Mouse (Mus musculus) brain, adult 2 months (tissue): Measurements from ENCODE around the gene Ppp1r3c.

Source experiments
- DNase-seq: peaks from one replicate; pipeline ENCODE4 v3.0.0; 2011; ENCODE audit warnings: low read depth, low spot score

The Ppp1r3c gene

DNA sequence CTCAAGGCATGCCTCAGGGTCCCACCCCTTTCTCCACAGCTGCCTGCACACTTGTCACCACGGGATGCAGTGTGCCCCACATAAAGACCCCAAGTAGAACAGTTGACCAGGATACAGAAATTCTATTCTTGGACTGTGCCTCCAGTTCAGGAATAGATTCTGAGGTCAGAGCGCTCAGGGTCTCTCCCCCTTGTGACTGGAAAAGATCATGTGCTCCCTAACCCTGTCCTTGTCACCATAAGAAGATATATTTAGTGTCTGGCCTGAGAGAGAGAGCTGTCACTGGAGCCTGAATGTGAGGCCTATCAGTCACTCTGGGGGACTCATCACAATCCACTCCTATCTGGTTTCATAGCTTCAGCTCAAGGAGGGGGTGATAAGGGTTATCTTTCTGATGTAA lies 53.9 kb downstream of the Ppp1r3c start:
- DNase-seq, result no peak
